Mouse (Mus musculus): Measurements from ENCODE around the gene Bckdha.

DNA sequence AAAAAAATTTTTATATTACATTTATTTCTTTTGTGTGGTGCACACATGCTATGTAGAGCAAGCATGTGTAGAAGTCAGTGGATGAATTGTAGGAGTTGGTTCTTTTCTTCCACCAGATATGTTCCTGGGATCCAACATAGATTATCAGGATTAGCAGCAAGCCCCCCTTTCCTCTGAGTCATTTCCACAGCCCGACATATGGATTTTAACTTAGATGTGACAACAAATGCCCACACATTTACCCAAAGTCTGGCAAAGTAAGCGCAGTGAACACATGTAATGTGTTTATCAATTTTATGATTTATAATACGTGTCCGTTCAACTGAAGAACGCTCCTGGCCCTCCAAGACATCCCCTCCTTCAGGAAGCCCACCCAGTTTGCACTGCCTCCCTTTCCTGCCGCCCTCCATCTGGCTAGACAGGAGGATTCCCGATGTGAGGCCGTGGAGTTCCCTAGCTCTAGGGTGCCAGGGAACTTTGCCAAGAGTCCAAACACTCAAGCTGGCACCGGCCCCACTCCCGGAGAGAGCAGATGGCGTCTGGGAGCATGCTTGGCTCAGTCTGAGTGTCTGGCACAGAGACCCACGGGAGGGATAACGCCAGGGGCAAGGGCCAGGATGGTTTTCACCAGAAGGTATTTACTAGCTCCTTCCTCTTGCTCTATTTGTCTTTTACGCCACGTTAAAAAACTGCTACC lies 17.5 kb upstream of the Bckdha start:
- TF ChIP-seq POLR2A (IDR thresholded peaks at IDR 0.05; ENCODE audit: extremely low read depth, insufficient read depth, low read length) (no peak), CTCF (IDR thresholded peaks at IDR 0.05; ENCODE audit: extremely low read depth, insufficient read depth, low read length) (no peak)

Measured in cortical plate, adult 2 months (tissue).